Mouse (Mus musculus): ENCODE measurements around the gene Cyp4a30b. TPM values are rescaled to one million over a fixed set of nuclear protein-coding genes. Genes with fewer than 3 reads are reported as not detected.
"Not testable (repeated sequence)": the region's sequence is repeated elsewhere in the genome, so short reads cannot be mapped to it uniquely, and the experiment has no call there.

Gene Cyp4a30b
- not detected in 2 replicates for polyA plus RNA-seq (2016; fragmentation: Nextera tagmentation; extraction: Ambion mirVana)

GRCm38 (mm10) chr4:115452304-115452703 lies at the start of gene Cyp4a30b:
TSS of gene Cyp4a30b (plus strand) at chr4:115452604.
- no peak within 1 kb of the TSS for H3K4me3 ChIP-seq
- no peaks in the 10 kb centered on the region for H3K27me3 ChIP-seq (replicated peaks)
- no peaks in the 10 kb centered on the region for H3K36me3 ChIP-seq
- no peak within 1 kb of the TSS for H3K9ac ChIP-seq
- no peak for ATAC-seq (ENCODE audit: low FRiP score, low read depth)
- H3K9me3 ChIP-seq = no peaks in the 10 kb centered on the region
- whole genome bisulfite sequencing = 87% methylated on average over 3 of the region's 3 CpGs
- no peak within 1 kb of the TSS for H3K27ac ChIP-seq
- no peaks in the 10 kb centered on the region for H3K4me1 ChIP-seq
- no peak within 1 kb of the TSS for H3K4me2 ChIP-seq (replicated peaks)

- not testable (repeated sequence) for H3K36me3 ChIP-seq; ATAC-seq (ENCODE audit: low FRiP score, low read depth); H3K27ac ChIP-seq; H3K9ac ChIP-seq; H3K9me3 ChIP-seq; H3K4me2 ChIP-seq (replicated peaks); H3K4me3 ChIP-seq; H3K27me3 ChIP-seq (replicated peaks); H3K4me1 ChIP-seq
Measured at GRCm38 (mm10) chr4:115411324-115411723, 41.1 kb upstream of the Cyp4a30b start, which contains the start of gene Cyp4a12b. TSS of gene Cyp4a12b (plus strand) at chr4:115411624.

GRCm38 (mm10) chr4:115450577-115451137 lies 1.7 kb upstream of the Cyp4a30b start:
- Histone ChIP-seq H3K36me3 (no peaks in the 10 kb centered on the region), H3K4me1 (no peaks in the 10 kb centered on the region), H3K9ac (no peak overlapping the region), H3K9me3 (no peaks in the 10 kb centered on the region), H3K27me3 (replicated peaks) (no peaks in the 10 kb centered on the region), H3K4me2 (replicated peaks) (no peak overlapping the region), H3K27ac (no peak overlapping the region), H3K4me3 (no peak overlapping the region)
- WGBS = 69% methylated on average over 3 of the region's 3 CpGs
- no peak for ATAC-seq (ENCODE audit: low FRiP score, low read depth)

- WGBS = 77% methylated on average over 3 of the region's 3 CpGs
Measured at GRCm38 (mm10) chr4:115473585-115473984, 21.2 kb downstream of the Cyp4a30b start.

GRCm38 (mm10) chr4:115476051-115476450 lies 23.6 kb downstream of the Cyp4a30b start:
- not testable (repeated sequence) for ATAC-seq (ENCODE audit: low FRiP score, low read depth); H3K9ac ChIP-seq; H3K4me2 ChIP-seq (replicated peaks)

More at GRCm38 (mm10) chr4:115473585-115473984, 21.2 kb downstream of the Cyp4a30b start:
- H3K9ac ChIP-seq; H3K27me3 ChIP-seq (replicated peaks); H3K9me3 ChIP-seq; H3K4me2 ChIP-seq (replicated peaks); H3K4me1 ChIP-seq; H3K36me3 ChIP-seq; H3K4me3 ChIP-seq; H3K27ac ChIP-seq; ATAC-seq (ENCODE audit: low FRiP score, low read depth): not testable (repeated sequence)

GRCm38 (mm10) chr4:115481006-115481652 lies 28.7 kb downstream of the Cyp4a30b start:
- Histone ChIP-seq H3K9me3 (no peaks in the 10 kb centered on the region), H3K27me3 (replicated peaks) (no peaks in the 10 kb centered on the region), H3K4me2 (replicated peaks) (no peak overlapping the region), H3K4me3 (no peak overlapping the region), H3K36me3 (no peaks in the 10 kb centered on the region), H3K9ac (no peak overlapping the region), H3K4me1 (no peaks in the 10 kb centered on the region), H3K27ac (no peak overlapping the region)
- no peak for ATAC-seq (ENCODE audit: low FRiP score, low read depth)
- WGBS = 80% methylated on average over 6 of the region's 6 CpGs

More at GRCm38 (mm10) chr4:115476051-115476450, 23.6 kb downstream of the Cyp4a30b start:
- not testable (repeated sequence) for H3K27ac ChIP-seq; H3K4me3 ChIP-seq; H3K4me1 ChIP-seq; H3K36me3 ChIP-seq; H3K27me3 ChIP-seq (replicated peaks); H3K9me3 ChIP-seq

GRCm38 (mm10) chr4:115496001-115496400 lies 43.6 kb downstream of the Cyp4a30b start, which contains the start of gene Cyp4a14:
TSS of gene Cyp4a14 (minus strand) at chr4:115496142.
- Histone ChIP-seq H3K4me3 (no peak within 1 kb of the TSS), H3K27me3 (replicated peaks) (no peaks in the 10 kb centered on the region), H3K9me3 (no peaks in the 10 kb centered on the region), H3K27ac (no peak within 1 kb of the TSS), H3K4me2 (replicated peaks) (no peak within 1 kb of the TSS), H3K36me3 (no peaks in the 10 kb centered on the region), H3K4me1 (no peaks in the 10 kb centered on the region), H3K9ac (no peak within 1 kb of the TSS)
- no peak for ATAC-seq (ENCODE audit: low FRiP score, low read depth)
- WGBS = 92% methylated on average over 1 of the region's 1 CpGs

- no peak overlapping the region for H3K27ac ChIP-seq
- 90% methylated on average over 3 of the region's 3 CpGs for WGBS
- H3K9ac ChIP-seq = no peak overlapping the region
- no peaks in the 10 kb centered on the region for H3K27me3 ChIP-seq (replicated peaks)
- no peaks in the 10 kb centered on the region for H3K36me3 ChIP-seq
- ATAC-seq (ENCODE audit: low FRiP score, low read depth) = no peak
- H3K4me1 ChIP-seq = no peaks in the 10 kb centered on the region
- no peak overlapping the region for H3K4me3 ChIP-seq
- H3K9me3 ChIP-seq = no peaks in the 10 kb centered on the region
- no peak overlapping the region for H3K4me2 ChIP-seq (replicated peaks)
Measured at GRCm38 (mm10) chr4:115497466-115497865, 45.1 kb downstream of the Cyp4a30b start.

- not testable (repeated sequence) for H3K9ac ChIP-seq; ATAC-seq (ENCODE audit: low FRiP score, low read depth); H3K4me3 ChIP-seq; H3K4me2 ChIP-seq (replicated peaks); H3K27ac ChIP-seq; H3K9me3 ChIP-seq; H3K36me3 ChIP-seq; H3K4me1 ChIP-seq; H3K27me3 ChIP-seq (replicated peaks)
Measured at GRCm38 (mm10) chr4:115513964-115514363, 61.6 kb downstream of the Cyp4a30b start.

- not testable (repeated sequence) for H3K36me3 ChIP-seq; H3K4me3 ChIP-seq; H3K9me3 ChIP-seq; H3K4me2 ChIP-seq (replicated peaks); H3K9ac ChIP-seq; H3K27me3 ChIP-seq (replicated peaks); ATAC-seq (ENCODE audit: low FRiP score, low read depth); H3K27ac ChIP-seq; H3K4me1 ChIP-seq
- 87% methylated on average over 5 of the region's 5 CpGs for WGBS
Measured at GRCm38 (mm10) chr4:115518000-115518399, 65.6 kb downstream of the Cyp4a30b start, which contains the start of gene Cyp4a10. TSS of gene Cyp4a10 (plus strand) at chr4:115518264.

GRCm38 (mm10) chr4:115519444-115519843 lies 67.0 kb downstream of the Cyp4a30b start:
- no peaks in the 10 kb centered on the region for H3K36me3 ChIP-seq
- H3K4me1 ChIP-seq = no peaks in the 10 kb centered on the region
- H3K4me3 ChIP-seq = no peak overlapping the region
- H3K4me2 ChIP-seq (replicated peaks) = no peak overlapping the region
- no peaks in the 10 kb centered on the region for H3K9me3 ChIP-seq
- H3K27ac ChIP-seq = no peak overlapping the region
- H3K9ac ChIP-seq = no peak overlapping the region
- no peaks in the 10 kb centered on the region for H3K27me3 ChIP-seq (replicated peaks)
- WGBS = 89% methylated on average over 4 of the region's 4 CpGs
- ATAC-seq (ENCODE audit: low FRiP score, low read depth) = no peak
